Mouse (Mus musculus) CD4-positive, CD25-positive, alpha-beta regulatory T cell, adult 9 weeks (primary cell): ENCODE data around the gene Atp8b3. TPM values are rescaled to one million over a fixed set of nuclear protein-coding genes. Genes with fewer than 3 reads are reported as not detected.

Experiments used
- polyA plus RNA-seq: library from polyadenylated mRNA; unstranded; fragments of 100-300 nt; shearing (Covaris generic); gene quantifications from one replicate; pipeline ENCODE4 v1.2.1, GENCODE M21; 2017

The Atp8b3 gene
- not detected for polyA plus RNA-seq

DNA sequence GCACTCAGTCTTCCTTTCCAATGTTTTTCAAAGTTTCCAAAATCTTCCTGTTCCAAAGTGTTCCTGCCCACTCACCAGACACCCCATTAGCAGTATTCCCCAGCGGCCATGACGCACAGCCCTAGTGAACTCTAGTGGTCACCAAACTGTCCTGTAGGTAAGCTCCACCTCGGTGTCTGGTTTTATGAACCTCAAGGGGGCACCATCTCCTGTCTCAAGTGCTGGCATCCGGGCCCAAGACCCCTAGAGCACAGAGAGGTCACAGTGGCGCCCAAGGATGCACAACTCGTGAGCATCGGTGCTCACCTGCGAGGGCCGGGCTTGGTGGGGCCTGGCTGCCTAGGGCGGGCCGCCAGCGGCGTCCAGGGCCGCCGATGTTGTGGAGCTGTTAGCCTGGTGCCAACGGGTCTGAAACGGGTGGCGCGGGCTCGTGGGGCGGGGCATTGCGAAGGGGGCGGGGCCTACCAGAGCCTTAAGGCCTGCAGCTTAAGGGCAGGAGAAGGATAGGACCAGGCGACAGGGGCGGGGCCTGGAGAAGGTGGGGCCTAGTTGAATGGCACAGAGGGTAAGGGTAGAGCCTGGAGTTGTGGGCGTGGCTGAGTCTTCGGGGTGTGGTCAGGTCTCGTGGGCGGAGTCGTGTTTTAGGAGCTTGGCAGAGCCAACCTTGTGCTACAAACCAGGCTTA lies at the start of gene Atp8b3:
Gene Atp8b3 (minus strand): TSS at position 415 of the 685 bp plus-strand sequence.

GRCm38 (mm10) chr10:80577195-80578130 lies 38.5 kb upstream of the Atp8b3 start, which contains the start of gene Klf16:
Gene Klf16, minus strand, starts transcription at chr10:80577321.

DNA sequence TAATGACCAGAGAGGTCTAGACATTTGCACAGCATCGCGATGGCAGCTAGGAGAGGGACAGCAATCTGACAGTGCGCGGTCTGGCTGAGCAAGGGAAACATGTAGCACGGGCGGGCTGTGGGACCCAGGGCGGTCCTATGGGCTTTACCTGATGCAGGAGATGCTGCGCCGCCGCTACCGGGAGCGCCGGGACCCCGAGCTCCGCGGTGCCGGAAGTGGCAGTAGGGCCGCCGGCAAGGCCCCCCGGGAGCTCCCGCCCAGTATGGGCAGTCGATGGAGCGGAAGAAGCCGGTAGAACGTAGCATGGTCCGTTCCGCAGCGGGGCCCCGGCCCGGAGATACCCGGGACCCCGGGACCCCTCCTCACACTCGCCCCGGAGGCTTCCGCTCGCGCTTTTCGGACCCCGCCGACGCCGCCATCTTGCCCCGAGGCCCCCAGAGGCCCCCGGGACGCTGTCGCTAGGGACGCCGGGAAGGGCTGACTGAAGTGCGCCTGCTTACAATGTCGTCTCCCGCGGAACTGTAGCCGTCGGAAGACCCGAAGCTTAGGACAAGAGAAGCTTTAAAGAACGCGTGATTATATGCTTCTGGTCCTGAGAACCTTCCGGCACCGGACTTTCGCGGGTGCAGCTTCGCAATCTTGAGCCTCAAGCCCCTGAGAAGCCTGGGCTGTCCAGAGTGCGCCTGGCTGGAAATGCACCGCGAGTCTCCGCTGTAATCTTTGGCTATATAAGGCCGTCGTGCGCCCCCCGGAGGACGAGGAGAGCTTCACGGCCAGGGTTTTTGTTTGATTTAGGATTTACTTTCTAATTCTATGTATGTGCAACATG lies 22.4 kb upstream of the Atp8b3 start, which contains the start of gene Rexo1:
Gene Rexo1 (minus strand): TSS at position 445 of the 829 bp plus-strand sequence.

GRCm38 (mm10) chr10:80494732-80495131 lies 44.2 kb downstream of the Atp8b3 start, which contains the start of gene Onecut3:
Gene Onecut3, plus strand, starts transcription at chr10:80494835.

Other genes starting within 250 kb of the Atp8b3 start
- gene Rps15, start 246.7 kb downstream of the Atp8b3 start, polyA plus RNA-seq: 1,130 TPM
- gene Apc2, start 243.1 kb downstream of the Atp8b3 start, polyA plus RNA-seq: 0.33 TPM
- 91.4 TPM for gene 2310011J03Rik, start 218.6 kb downstream of the Atp8b3 start, polyA plus RNA-seq
- 26.0 TPM for gene Pcsk4, start 209.6 kb downstream of the Atp8b3 start, polyA plus RNA-seq
- not detected for gene Reep6, start 209.2 kb downstream of the Atp8b3 start, polyA plus RNA-seq
- not detected for gene Adamtsl5, start 190.7 kb downstream of the Atp8b3 start, polyA plus RNA-seq
- gene Plk5, start 182.7 kb downstream of the Atp8b3 start, polyA plus RNA-seq: not detected
- 0.21 TPM for gene Mex3d, start 151.5 kb downstream of the Atp8b3 start, polyA plus RNA-seq
- 25.0 TPM for gene Mbd3, start 139.6 kb downstream of the Atp8b3 start, polyA plus RNA-seq
- gene Uqcr11, start 132.3 kb downstream of the Atp8b3 start, polyA plus RNA-seq: 318 TPM
- 15.8 TPM for gene Tcf3, start 105.5 kb downstream of the Atp8b3 start, polyA plus RNA-seq
- gene Onecut3, start 44.3 kb downstream of the Atp8b3 start, polyA plus RNA-seq: not detected
- gene Rexo1, start 22.4 kb upstream of the Atp8b3 start, polyA plus RNA-seq: 38.4 TPM
- gene Klf16, start 38.2 kb upstream of the Atp8b3 start, polyA plus RNA-seq: 0.87 TPM
- 23.8 TPM for gene Abhd17a, start 51.2 kb upstream of the Atp8b3 start, polyA plus RNA-seq
- 128 TPM for gene Scamp4, start 63.7 kb upstream of the Atp8b3 start, polyA plus RNA-seq
- gene Adat3, start 63.8 kb upstream of the Atp8b3 start, polyA plus RNA-seq: 5.2 TPM
- 6.8 TPM for gene Gm49322, start 66.9 kb upstream of the Atp8b3 start, polyA plus RNA-seq
- gene Csnk1g2, start 83.7 kb upstream of the Atp8b3 start, polyA plus RNA-seq: 9.4 TPM
- 4.2 TPM for gene Btbd2, start 117.9 kb upstream of the Atp8b3 start, polyA plus RNA-seq
- 15.4 TPM for gene Mknk2, start 139.0 kb upstream of the Atp8b3 start, polyA plus RNA-seq
- 385 TPM for gene Mob3a, start 162.9 kb upstream of the Atp8b3 start, polyA plus RNA-seq
- 188 TPM for gene Izumo4, start 163.1 kb upstream of the Atp8b3 start, polyA plus RNA-seq
- gene Ap3d1, start 203.1 kb upstream of the Atp8b3 start, polyA plus RNA-seq: 34.9 TPM
- 7.6 TPM for gene Dot1l, start 216.1 kb upstream of the Atp8b3 start, polyA plus RNA-seq